Mouse (Mus musculus) erythroblast, embryonic 14.5 days (primary cell): Measurements from ENCODE around the gene Ptprn. TPM values are rescaled to one million over a fixed set of nuclear protein-coding genes. Genes with fewer than 3 reads are reported as not detected.
A peak's percentile ranks its signal among the peaks of the same experiment; 100 is the strongest.

Source experiments
- H3K27me3 ChIP-seq: 2 replicates; pipeline ENCODE4 v1.6.1; 2012; ENCODE audit warnings: inconsistent platforms; ENCODE audit not compliant: control insufficient read depth
- H3K36me3 ChIP-seq: 2 replicates; pipeline ENCODE4 v1.6.1; 2012; ENCODE audit warnings: mild to moderate bottlenecking, inconsistent platforms; ENCODE audit not compliant: control insufficient read depth
- H3K4me1 ChIP-seq: 2 replicates; pipeline ENCODE4 v1.6.1; 2012; ENCODE audit warnings: inconsistent platforms; ENCODE audit not compliant: control insufficient read depth
- H3K4me3 ChIP-seq: replicated peaks from 2 replicates; pipeline ENCODE3; 2012; ENCODE audit warnings: moderate library complexity, mild to moderate bottlenecking, inconsistent platforms
- H3K9me3 ChIP-seq: 2 replicates; pipeline ENCODE4 v1.6.1; 2012; ENCODE audit warnings: low read length, inconsistent platforms, mixed read lengths; ENCODE audit not compliant: control insufficient read depth
- GATA1 ChIP-seq: IDR thresholded peaks from 2 replicates; pipeline ENCODE4 v1.6.1; 2012; ENCODE audit warnings: low read length, inconsistent platforms, mixed read lengths
- TAL1 ChIP-seq: IDR thresholded peaks from 3 replicates; pipeline ENCODE4 v1.6.1; 2012; ENCODE audit warnings: low read length, inconsistent platforms, mixed read lengths
- polyA plus RNA-seq: library from polyadenylated mRNA; stranded (reverse); fragments of >175 nt; gene quantifications from 2 replicates; pipeline ENCODE4 v1.2.3, GENCODE M21; 2012

Ptprn gene
- polyA plus RNA-seq, 1 experiment, result not detected

GRCm38 (mm10) chr1:75253849-75254624 lies 10.3 kb downstream of the Ptprn start:
- no peak overlapping the region for H3K4me3 ChIP-seq
- H3K4me1 ChIP-seq, result peaks cover 44% of the 10 kb centered on the region
- H3K36me3 ChIP-seq, result no peaks in the 10 kb centered on the region
- no peak for TF ChIP-seq GATA1
- no peak for TF ChIP-seq TAL1
- H3K27me3 ChIP-seq, result no peaks in the 10 kb centered on the region
- no peaks in the 10 kb centered on the region for H3K9me3 ChIP-seq

- no peaks in the 10 kb centered on the region for H3K36me3 ChIP-seq
- no peak overlapping the region for H3K4me3 ChIP-seq
- H3K4me1 ChIP-seq, result peaks cover 51% of the 10 kb centered on the region
- no peaks in the 10 kb centered on the region for H3K9me3 ChIP-seq
- TF ChIP-seq TAL1 (no peak), GATA1 (no peak)
- H3K27me3 ChIP-seq, result no peaks in the 10 kb centered on the region
Measured at GRCm38 (mm10) chr1:75253029-75253428, 11.3 kb downstream of the Ptprn start.

- Histone ChIP-seq H3K4me1 (peaks cover 58% of the 10 kb centered on the region), H3K36me3 (peaks cover under 1% of the 10 kb centered on the region; the same call in 1 of the 2 replicates), H3K27me3 (no peaks in the 10 kb centered on the region), H3K9me3 (no peaks in the 10 kb centered on the region), H3K4me3 (no peak overlapping the region)
- TF ChIP-seq GATA1 (no peak), TAL1 (no peak)
Measured at GRCm38 (mm10) chr1:75252308-75252707, 12.0 kb downstream of the Ptprn start.

- TF ChIP-seq GATA1, result no peak
- no peak for TF ChIP-seq TAL1
- Histone ChIP-seq H3K9me3 (no peaks in the 10 kb centered on the region), H3K36me3 (peaks cover 10% of the 10 kb centered on the region), H3K4me1 (peaks cover 62% of the 10 kb centered on the region), H3K4me3 (peak overlapping the region; percentile 51), H3K27me3 (no peaks in the 10 kb centered on the region)
Measured at GRCm38 (mm10) chr1:75251112-75251970, 13.0 kb downstream of the Ptprn start.

- H3K4me1 ChIP-seq, result peaks cover 65% of the 10 kb centered on the region
- H3K4me3 ChIP-seq, result no peak overlapping the region
- no peaks in the 10 kb centered on the region for H3K27me3 ChIP-seq
- no peaks in the 10 kb centered on the region for H3K9me3 ChIP-seq
- TF ChIP-seq TAL1 (no peak), GATA1 (no peak)
- peaks cover 19% of the 10 kb centered on the region for H3K36me3 ChIP-seq
Measured at GRCm38 (mm10) chr1:75250498-75250897, 13.8 kb downstream of the Ptprn start.

- H3K4me3 ChIP-seq, result no peak overlapping the region
- H3K27me3 ChIP-seq, result no peaks in the 10 kb centered on the region
- H3K36me3 ChIP-seq, result peaks cover 42% of the 10 kb centered on the region
- H3K4me1 ChIP-seq, result peaks cover 77% of the 10 kb centered on the region
- no peaks in the 10 kb centered on the region for H3K9me3 ChIP-seq
- TF ChIP-seq TAL1, result no peak
- no peak for TF ChIP-seq GATA1
Measured at GRCm38 (mm10) chr1:75248041-75248772, 16.1 kb downstream of the Ptprn start.

GRCm38 (mm10) chr1:75247071-75247930 lies 17.0 kb downstream of the Ptprn start:
- H3K4me1 ChIP-seq, result peaks cover 70% of the 10 kb centered on the region
- H3K27me3 ChIP-seq, result no peaks in the 10 kb centered on the region
- TF ChIP-seq TAL1 (no peak), GATA1 (no peak)
- no peak overlapping the region for H3K4me3 ChIP-seq
- no peaks in the 10 kb centered on the region for H3K9me3 ChIP-seq
- peaks cover 51% of the 10 kb centered on the region for H3K36me3 ChIP-seq

GRCm38 (mm10) chr1:75244836-75245235 lies 19.5 kb downstream of the Ptprn start:
- Histone ChIP-seq H3K36me3 (peaks cover 76% of the 10 kb centered on the region), H3K27me3 (no peaks in the 10 kb centered on the region), H3K9me3 (no peaks in the 10 kb centered on the region), H3K4me3 (no peak overlapping the region), H3K4me1 (peaks cover 61% of the 10 kb centered on the region)
- no peak for TF ChIP-seq GATA1
- TF ChIP-seq TAL1, result no peak
